Mouse (Mus musculus): Measurements from ENCODE around the gene Rab5if. TPM values are rescaled to one million over a fixed set of nuclear protein-coding genes. Genes with fewer than 3 reads are reported as not detected.
"Not testable (repeated sequence)": the region's sequence is repeated elsewhere in the genome, so short reads cannot be mapped to it uniquely, and the experiment has no call there.

Gene Rab5if
- polyA plus RNA-seq, 1 experiment from 2014 or later = 139 TPM

DNA sequence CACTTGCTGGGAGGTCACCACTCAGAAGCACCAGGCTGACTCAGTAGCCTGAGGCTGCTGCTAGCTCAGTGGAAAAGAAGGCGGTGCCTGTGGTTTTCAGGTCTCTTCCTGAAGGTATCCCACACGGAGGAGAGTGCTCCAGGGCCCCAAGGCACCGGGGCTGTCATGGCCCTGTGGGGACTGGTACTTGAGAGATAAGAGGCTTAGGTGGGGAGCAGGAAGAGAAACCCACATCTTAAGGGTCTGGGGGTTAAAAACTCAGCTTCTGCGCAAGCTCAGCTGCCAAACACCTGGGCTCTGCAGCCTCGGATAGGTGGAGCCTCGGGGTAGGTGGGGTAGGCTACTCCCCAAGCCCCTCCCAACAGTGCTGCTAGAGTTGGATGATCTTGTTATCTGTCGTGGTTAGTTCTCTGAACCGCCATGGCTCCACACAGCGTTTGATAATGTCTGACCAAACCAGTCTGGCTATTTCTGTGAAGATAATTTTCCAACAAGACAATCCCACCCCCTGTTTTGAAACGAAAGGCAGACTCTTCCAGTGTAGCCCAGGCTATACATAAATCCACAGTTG, 19.6 kb downstream of the Rab5if start:
- Histone ChIP-seq H3K27ac (no peak overlapping the region), H3K27me3 (replicated peaks) (no peaks in the 10 kb centered on the region)
- no peak for ATAC-seq (replicated peaks)

GRCm38 (mm10) chr2:156884396-156885211, 21.7 kb downstream of the Rab5if start:
- Histone ChIP-seq H3K27ac (no peak overlapping the region), H3K36me3 (replicated peaks) (no peaks in the 10 kb centered on the region), H3K4me2 (no peak overlapping the region), H3K27me3 (replicated peaks) (no peaks in the 10 kb centered on the region), H3K9ac (no peak overlapping the region), H3K4me1 (no peaks in the 10 kb centered on the region), H3K9me3 (no peaks in the 10 kb centered on the region), H3K4me3 (no peak overlapping the region)
- 91% methylated on average over 10 of the region's 10 CpGs for WGBS
- ATAC-seq (replicated peaks) = no peak

More for the DNA sequence above, 19.6 kb downstream of the Rab5if start:
- Histone ChIP-seq H3K4me1 (no peaks in the 10 kb centered on the region), H3K9ac (no peak overlapping the region), H3K4me3 (no peak overlapping the region), H3K4me2 (no peak overlapping the region), H3K9me3 (no peaks in the 10 kb centered on the region), H3K36me3 (replicated peaks) (no peaks in the 10 kb centered on the region)
- WGBS = 49% methylated on average over 10 of the region's 10 CpGs

DNA sequence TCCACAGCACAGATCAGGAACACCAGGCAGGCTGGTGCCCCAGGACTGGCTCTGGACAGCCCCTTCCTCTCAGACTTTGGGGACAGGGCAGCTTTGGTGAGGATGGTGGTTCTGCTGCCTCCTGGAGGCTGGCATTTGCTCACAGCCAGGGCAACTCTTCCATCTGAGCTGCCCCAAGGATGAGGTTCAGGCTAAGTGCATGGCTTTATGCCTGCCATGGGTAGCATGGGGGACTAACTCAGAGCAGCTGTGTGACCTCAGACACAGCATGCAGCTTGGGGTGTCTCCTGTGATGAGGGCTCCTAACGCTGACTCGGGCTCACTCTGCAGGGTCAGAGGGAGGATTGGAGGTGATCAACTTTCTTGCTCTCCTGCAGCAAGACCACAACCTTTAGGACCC, 22.7 kb downstream of the Rab5if start:
- not testable (repeated sequence) for H3K4me2 ChIP-seq; H3K27me3 ChIP-seq (replicated peaks); ATAC-seq (replicated peaks); H3K4me3 ChIP-seq; H3K36me3 ChIP-seq (replicated peaks); H3K9me3 ChIP-seq; H3K27ac ChIP-seq; H3K4me1 ChIP-seq; H3K9ac ChIP-seq
- 89% methylated on average over 2 of the region's 2 CpGs for WGBS

GRCm38 (mm10) chr2:156886084-156886631, 23.2 kb downstream of the Rab5if start:
- Histone ChIP-seq H3K4me2 (no peak overlapping the region), H3K9ac (no peak overlapping the region), H3K36me3 (replicated peaks) (no peaks in the 10 kb centered on the region), H3K4me1 (no peaks in the 10 kb centered on the region), H3K9me3 (no peaks in the 10 kb centered on the region), H3K27ac (no peak overlapping the region), H3K27me3 (replicated peaks) (no peaks in the 10 kb centered on the region), H3K4me3 (no peak overlapping the region)
- WGBS = 83% methylated on average over 10 of the region's 10 CpGs
- ATAC-seq (replicated peaks) = no peak

- H3K9ac ChIP-seq = no peak within 1 kb of the TSS
- ATAC-seq (replicated peaks) = no peak
- WGBS = 72% methylated on average over 6 of the region's 6 CpGs
- no peak within 1 kb of the TSS for H3K4me2 ChIP-seq
- peaks cover 3% of the 10 kb centered on the region; the same call in 1 of the 2 replicates for H3K4me1 ChIP-seq
- H3K27ac ChIP-seq = no peak within 1 kb of the TSS
- no peaks in the 10 kb centered on the region for H3K36me3 ChIP-seq (replicated peaks)
- no peaks in the 10 kb centered on the region for H3K27me3 ChIP-seq (replicated peaks)
- H3K4me3 ChIP-seq = no peak within 1 kb of the TSS
- no peaks in the 10 kb centered on the region for H3K9me3 ChIP-seq
Observed at GRCm38 (mm10) chr2:156887017-156887416, 24.1 kb downstream of the Rab5if start, which contains the start of gene Sla2. Gene Sla2, minus strand, starts transcription at chr2:156887192.

DNA sequence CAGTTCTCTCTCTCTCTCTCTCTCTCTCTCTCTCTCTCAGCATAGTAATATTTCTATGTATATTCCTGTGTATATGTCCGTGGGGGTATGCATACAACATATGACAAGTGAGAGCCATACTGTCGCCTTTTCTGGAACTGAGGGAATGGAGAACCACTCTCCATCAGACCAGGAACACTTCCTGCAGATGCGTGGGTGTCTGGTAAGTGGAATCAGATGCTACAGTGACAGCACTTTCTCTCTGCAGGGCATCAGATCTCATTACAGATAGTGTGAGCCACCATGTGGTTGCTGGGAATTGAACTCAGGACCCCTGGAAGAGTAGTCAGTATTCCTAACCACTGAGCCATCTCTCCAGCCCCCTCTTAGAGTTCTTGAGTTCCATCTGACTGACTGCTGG, 25.6 kb downstream of the Rab5if start:
- no peaks in the 10 kb centered on the region for H3K36me3 ChIP-seq (replicated peaks)
- H3K9ac ChIP-seq = no peak overlapping the region
- H3K9me3 ChIP-seq = no peaks in the 10 kb centered on the region
- peaks cover 15% of the 10 kb centered on the region for H3K4me1 ChIP-seq
- no peak overlapping the region for H3K4me2 ChIP-seq
- 79% methylated on average over 3 of the region's 3 CpGs for WGBS
- no peak overlapping the region for H3K4me3 ChIP-seq
- H3K27ac ChIP-seq = no peak overlapping the region
- ATAC-seq (replicated peaks) = no peak
- H3K27me3 ChIP-seq (replicated peaks) = no peaks in the 10 kb centered on the region

GRCm38 (mm10) chr2:156892240-156892639, 29.3 kb downstream of the Rab5if start:
- Histone ChIP-seq H3K4me2 (no peak overlapping the region), H3K4me1 (peaks cover 15% of the 10 kb centered on the region), H3K36me3 (replicated peaks) (no peaks in the 10 kb centered on the region), H3K4me3 (no peak overlapping the region), H3K9ac (no peak overlapping the region), H3K9me3 (no peaks in the 10 kb centered on the region), H3K27me3 (replicated peaks) (no peaks in the 10 kb centered on the region), H3K27ac (peak overlapping the region; percentile 2; the same call in 1 of the 2 replicates)
- WGBS = 21% methylated on average over 3 of the region's 3 CpGs
- ATAC-seq (replicated peaks) = peak; percentile 80

- no peak for ATAC-seq (replicated peaks)
- H3K27ac ChIP-seq = no peak overlapping the region
- WGBS = 65% methylated on average over 6 of the region's 6 CpGs
Observed at GRCm38 (mm10) chr2:156892821-156893220, 29.9 kb downstream of the Rab5if start.

GRCm38 (mm10) chr2:156894496-156895265, 31.8 kb downstream of the Rab5if start:
- ATAC-seq (replicated peaks) = no peak
- Histone ChIP-seq H3K4me3 (no peak overlapping the region), H3K4me2 (no peak overlapping the region), H3K9ac (no peak overlapping the region), H3K4me1 (peaks cover 15% of the 10 kb centered on the region), H3K27ac (no peak overlapping the region), H3K27me3 (replicated peaks) (no peaks in the 10 kb centered on the region), H3K9me3 (no peaks in the 10 kb centered on the region), H3K36me3 (replicated peaks) (no peaks in the 10 kb centered on the region)
- 84% methylated on average over 15 of the region's 15 CpGs for WGBS

More at GRCm38 (mm10) chr2:156892821-156893220, 29.9 kb downstream of the Rab5if start:
- Histone ChIP-seq H3K36me3 (replicated peaks) (no peaks in the 10 kb centered on the region), H3K4me3 (no peak overlapping the region), H3K9ac (no peak overlapping the region), H3K9me3 (no peaks in the 10 kb centered on the region), H3K4me1 (peaks cover 15% of the 10 kb centered on the region), H3K27me3 (replicated peaks) (no peaks in the 10 kb centered on the region), H3K4me2 (no peak overlapping the region)

DNA sequence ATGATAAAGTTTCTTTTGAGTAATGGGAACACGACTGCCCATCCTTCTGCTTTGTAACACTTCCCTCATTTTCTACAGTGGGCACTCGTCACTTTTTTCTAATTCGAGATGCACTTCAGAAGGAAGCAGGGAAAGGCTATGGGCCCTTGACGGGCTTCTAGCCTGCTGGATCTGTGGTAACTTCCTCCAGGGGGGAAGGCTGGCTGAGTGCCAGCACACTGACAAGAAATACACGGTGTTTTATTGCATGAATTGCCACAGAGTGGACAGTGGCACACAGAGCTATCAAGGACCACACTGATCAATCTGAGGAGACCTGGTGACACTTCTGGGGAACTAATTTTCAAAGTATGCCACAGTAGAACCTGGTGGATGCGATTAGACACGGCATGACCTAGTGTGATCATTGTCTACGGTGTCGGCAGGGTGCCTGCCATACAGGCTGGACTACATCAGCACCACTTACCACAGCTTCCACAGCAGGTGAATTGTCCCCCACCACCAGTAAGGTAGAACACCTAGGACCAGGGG, 33.5 kb downstream of the Rab5if start:
- H3K27ac ChIP-seq = no peak overlapping the region
- no peak overlapping the region for H3K4me2 ChIP-seq
- H3K9me3 ChIP-seq = no peaks in the 10 kb centered on the region
- no peak for ATAC-seq (replicated peaks)
- H3K27me3 ChIP-seq (replicated peaks) = no peaks in the 10 kb centered on the region
- no peak overlapping the region for H3K9ac ChIP-seq
- H3K36me3 ChIP-seq (replicated peaks) = no peaks in the 10 kb centered on the region
- 74% methylated on average over 9 of the region's 9 CpGs for WGBS
- peaks cover 15% of the 10 kb centered on the region for H3K4me1 ChIP-seq
- H3K4me3 ChIP-seq = no peak overlapping the region

DNA sequence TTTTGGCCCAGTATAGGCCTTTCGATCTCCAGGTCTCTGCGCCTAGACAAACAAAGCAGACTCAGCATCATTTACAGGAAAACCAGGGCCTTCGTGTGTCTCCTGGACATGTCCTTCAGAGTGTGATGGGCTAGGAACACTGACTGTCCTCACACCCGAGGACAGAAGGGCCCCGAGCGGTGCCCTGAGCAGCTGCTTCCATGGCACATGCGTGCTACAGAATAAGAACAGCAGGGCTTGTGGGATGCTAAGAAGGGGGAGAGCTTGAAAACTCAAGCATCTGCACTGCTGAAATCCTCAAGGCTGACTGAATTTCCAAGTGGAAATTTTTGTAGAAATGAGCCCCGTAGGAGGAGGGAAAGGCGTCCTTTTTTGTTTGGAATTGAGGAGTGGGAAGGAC, 34.1 kb downstream of the Rab5if start:
- H3K36me3 ChIP-seq (replicated peaks) = no peaks in the 10 kb centered on the region
- WGBS = 84% methylated on average over 9 of the region's 9 CpGs
- ATAC-seq (replicated peaks) = no peak
- no peak overlapping the region for H3K9ac ChIP-seq
- no peak overlapping the region for H3K4me2 ChIP-seq
- H3K27ac ChIP-seq = no peak overlapping the region
- peaks cover 11% of the 10 kb centered on the region for H3K4me1 ChIP-seq
- no peaks in the 10 kb centered on the region for H3K9me3 ChIP-seq
- no peak overlapping the region for H3K4me3 ChIP-seq
- no peaks in the 10 kb centered on the region for H3K27me3 ChIP-seq (replicated peaks)

DNA sequence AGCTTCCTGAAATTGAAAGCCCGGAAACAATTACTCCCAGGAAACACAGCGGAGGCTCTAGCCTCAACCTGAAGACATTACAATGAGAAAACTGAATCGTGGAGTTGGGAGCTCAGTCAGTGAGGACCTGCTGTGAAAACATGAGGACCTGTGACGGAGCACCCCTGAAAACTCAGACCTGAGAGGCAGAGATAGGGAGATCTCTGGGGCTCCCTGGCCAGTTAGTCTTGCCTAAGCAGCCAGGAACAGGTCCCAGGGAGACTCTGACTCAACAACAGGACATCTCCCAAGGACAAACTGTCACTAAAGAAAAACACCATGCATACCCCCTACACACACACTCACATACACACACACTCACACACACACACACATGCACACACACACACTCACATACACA, 35.4 kb downstream of the Rab5if start:
- Histone ChIP-seq H3K4me2 (no peak overlapping the region), H3K9me3 (no peaks in the 10 kb centered on the region), H3K4me3 (no peak overlapping the region), H3K27me3 (replicated peaks) (no peaks in the 10 kb centered on the region), H3K4me1 (no peaks in the 10 kb centered on the region), H3K27ac (no peak overlapping the region), H3K9ac (no peak overlapping the region), H3K36me3 (replicated peaks) (no peaks in the 10 kb centered on the region)
- 70% methylated on average over 4 of the region's 4 CpGs for WGBS
- ATAC-seq (replicated peaks) = no peak
